Mouse (Mus musculus) cerebellum, postnatal 4 days (tissue): ENCODE results near the gene Hcrtr2.

Experiments
- DNase-seq, 2 experiments: peaks; one replicate each; pipeline ENCODE4 v3.0.0; 2022; ENCODE audit warnings: low spot score in 2 of 2, mixed read lengths in 1 of 2

The Hcrtr2 gene

DNA sequence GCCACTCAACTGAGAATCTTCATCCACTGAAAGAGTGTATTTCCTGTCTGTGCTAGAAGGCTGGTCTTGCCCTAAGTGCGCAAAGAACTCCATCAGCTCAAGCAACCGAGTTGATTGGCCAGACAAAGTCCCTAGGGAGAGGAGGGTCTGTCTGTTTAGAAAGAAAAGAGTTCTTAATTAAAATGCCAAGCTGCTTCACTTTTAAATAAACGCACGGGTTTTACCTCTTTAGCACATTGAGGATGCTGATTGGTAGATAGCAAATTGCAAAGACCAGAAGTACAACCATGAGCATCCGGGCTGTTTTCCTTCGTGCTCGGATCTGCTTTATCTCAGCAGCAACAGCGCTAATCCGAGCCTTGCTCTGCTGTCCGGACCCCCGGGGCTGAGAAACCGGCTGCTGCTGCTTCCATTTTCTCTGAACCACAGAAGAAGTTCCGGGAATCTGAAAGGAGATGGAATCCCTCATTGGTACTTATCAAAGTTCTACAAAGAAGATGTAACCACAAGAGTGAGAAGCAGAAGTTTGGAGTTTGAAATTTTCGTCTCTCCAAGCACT lies 87.6 kb downstream of the Hcrtr2 start:
- peak; percentile 20 to 36 for DNase-seq

DNA sequence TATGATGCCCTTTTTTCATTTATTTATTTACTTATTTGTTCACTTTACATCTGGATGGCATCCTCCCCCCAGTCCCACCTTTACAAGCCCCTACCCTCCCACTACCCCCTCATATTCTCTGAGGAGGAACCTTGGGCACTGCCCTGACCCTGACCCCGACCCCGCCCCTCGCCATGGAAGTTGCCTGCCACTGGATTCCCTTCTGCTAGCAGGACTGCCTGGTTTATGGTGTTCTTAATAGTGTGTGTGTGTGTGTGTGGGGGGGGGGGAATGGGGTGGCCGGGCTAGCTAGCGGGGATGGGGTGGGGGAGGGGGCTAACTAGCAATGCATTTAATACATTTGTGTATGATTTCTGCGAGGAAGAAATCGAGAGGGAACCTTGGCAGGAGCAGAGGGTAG lies 88.8 kb downstream of the Hcrtr2 start:
- no peak for DNase-seq

DNA sequence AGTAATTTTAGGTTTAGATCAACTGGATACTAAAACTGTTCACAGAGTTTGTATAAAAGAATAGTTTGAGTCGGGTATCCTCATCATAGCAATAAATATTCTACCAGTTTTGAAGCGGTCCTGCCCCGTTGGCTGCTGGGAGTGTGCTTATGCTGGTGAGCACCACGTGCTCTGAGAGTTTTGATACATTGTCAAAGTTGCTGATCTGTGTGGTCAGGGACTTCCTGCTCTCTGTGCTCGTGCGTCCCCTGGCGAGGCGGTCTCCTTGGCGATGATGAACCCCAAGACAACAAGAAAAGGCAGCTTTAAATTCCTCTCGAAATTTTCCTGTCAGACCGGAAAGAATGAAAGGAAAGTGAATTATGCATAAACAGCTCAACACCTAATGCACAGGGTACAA lies 93.3 kb downstream of the Hcrtr2 start:
- no peak for DNase-seq

GRCm38 (mm10) chr9:76217178-76217975 lies 106.3 kb downstream of the Hcrtr2 start:
- DNase-seq, result no peak

GRCm38 (mm10) chr9:76214678-76215077 lies 109.0 kb downstream of the Hcrtr2 start:
- DNase-seq, result no peak

DNA sequence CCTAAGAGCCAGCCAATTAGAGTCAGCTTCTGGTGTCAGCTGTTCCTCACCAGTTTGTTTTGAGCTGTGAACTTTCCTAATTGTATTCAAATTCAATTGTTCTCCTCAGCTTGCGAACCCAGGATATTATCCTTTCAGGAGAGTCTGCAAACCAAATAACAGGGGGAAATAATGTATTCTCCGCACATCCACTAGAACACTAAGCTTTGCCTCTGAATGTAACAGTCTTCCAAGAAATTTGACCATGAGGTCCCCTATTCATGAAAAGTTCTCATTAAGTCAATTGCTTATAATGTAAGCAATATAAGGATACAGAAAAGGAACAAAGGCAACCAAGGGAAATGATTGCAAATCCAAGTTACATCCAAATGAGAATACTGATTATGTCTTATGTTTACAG lies 110.1 kb downstream of the Hcrtr2 start, which contains the start of gene Gfral:
Gene Gfral, minus strand, starts transcription at position 101 of the 400 bp plus-strand sequence.
- DNase-seq, result no peak

DNA sequence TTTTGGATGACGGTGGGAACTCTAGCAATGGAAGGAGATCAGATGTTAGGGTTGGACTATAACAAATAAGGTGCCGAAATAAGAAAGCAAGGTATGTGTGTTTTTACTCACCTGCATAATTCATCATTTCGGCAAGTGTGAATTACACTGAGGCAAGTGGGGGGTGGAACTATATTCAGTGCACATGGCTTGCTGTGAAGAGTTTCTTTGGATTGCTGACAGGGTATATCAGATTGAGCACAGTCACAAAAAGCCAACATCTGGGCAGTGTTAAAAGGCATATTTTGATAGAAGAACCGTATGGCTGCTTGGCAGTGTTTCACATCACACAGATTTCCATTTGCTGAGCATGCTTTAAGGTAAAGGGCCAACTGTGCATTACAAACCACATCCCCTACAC lies 126.7 kb downstream of the Hcrtr2 start:
- no peak for DNase-seq

DNA sequence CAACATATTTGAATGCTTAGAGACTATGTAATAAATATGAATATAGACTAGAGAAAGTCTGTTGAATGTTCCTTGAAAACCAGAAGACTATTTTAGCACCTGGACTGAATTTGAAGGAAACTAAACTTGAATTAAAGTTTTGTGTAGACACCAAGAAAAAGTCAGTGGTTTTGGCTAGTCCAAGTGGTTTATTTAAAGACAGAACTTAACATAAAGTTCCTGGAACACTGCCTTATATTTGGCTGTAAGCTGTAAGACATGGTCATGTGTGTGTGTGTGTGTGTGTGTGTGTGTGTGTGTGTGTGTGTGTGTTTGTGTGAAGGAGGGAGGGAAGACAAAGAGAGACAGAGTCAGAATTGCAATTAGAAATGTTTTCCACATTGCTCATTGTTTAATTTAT lies 144.4 kb downstream of the Hcrtr2 start:
- no peak for DNase-seq
